In the genomic region with DNA sequence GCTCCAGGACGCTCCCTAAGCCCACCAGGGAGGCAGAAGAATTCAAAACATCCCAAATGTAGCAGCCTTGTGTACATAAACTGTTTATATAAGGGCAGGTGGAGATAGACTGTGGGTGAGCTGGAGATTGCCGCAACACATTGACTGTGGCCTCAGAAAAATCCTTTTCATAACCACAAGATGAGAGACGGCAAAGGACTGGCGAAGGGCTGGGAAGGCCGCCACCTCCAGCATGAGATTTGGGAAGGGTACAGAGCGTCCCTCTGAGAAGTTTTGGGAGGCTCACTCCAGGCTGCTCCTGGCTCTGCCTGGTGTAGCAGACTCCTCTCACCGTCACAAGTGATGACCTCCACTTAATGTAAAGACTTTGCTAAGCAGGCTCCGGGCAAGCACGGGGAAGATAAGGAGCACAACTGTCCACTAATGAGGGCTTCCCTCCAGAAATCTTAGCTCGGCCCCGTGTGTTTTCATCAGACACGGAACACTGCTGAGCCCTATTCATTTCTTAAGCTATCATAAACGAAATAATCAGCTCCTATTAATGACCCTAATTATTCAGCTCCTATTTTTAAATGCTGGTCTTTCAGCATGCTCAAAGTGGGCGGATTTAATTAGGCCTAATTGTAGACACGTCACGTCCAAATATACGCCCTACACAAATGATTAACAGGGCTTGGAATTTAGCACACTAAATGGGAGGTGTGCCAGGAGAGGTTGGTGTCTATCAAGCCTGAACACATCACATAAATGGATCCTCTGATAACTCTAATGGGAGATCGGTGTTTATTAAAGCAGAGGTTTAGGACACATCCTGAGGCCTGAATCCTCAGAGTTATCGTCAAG, we compare ENCODE assay signal across 11 mouse cellular contexts. TPM values are rescaled to one million over a fixed set of nuclear protein-coding genes. Genes with fewer than 3 reads are reported as not detected.
DNase-seq lines count a peak whose midpoint lies in the region; ATAC-seq and TF ChIP-seq lines count a peak whose summit lies in the region.
"Had no signal": no experiment of that assay in that cellular context is flagged by ENCODE, and none has a peak within 500 bp of the region (broad histone marks: within the 10 kb centered on the region; RNA-seq: fewer than 3 reads in every experiment).

No protein-coding gene starts in this region.

- intact Hi-C loops in gastrocnemius, postnatal 14 days (cut with DNase I; ENCODE audit: low total_unique reads): no loop called here

- TF ChIP-seq POLR2A in liver, adult 2 months (IDR thresholded peaks at IDR 0.05; ENCODE audit: extremely low read depth, insufficient read depth, low read length): no peak

- H3K4me3 ChIP-seq in liver, adult 2 months (ENCODE audit: insufficient read depth, low read depth, low read length): 0 out of 2 replicates have a peak overlapping the region, but pooled peaks have one; percentile 16
- H3K4me3 ChIP-seq in embryonic facial prominence, embryonic 13.5 days: no peak overlapping the region
- H3K4me3 ChIP-seq in limb, embryonic 15.5 days: no peak overlapping the region
- H3K4me3 ChIP-seq in heart, embryonic 12.5 days: no peak overlapping the region
- H3K4me3 ChIP-seq in hindbrain, embryonic 14.5 days (replicated peaks; ENCODE audit: low read length): no peak overlapping the region
- H3K4me3 ChIP-seq: heart, embryonic 13.5 days had no signal

- no peak for ATAC-seq in embryonic facial prominence, embryonic 13.5 days (ENCODE audit: insufficient number of reproducible peaks, insufficient read depth, low FRiP score, low TSS enrichment, low read depth)
- ATAC-seq in limb, embryonic 15.5 days (ENCODE audit: insufficient number of reproducible peaks, low FRiP score, low TSS enrichment, low read depth): no peak
- ATAC-seq in heart, embryonic 12.5 days (ENCODE audit: insufficient number of reproducible peaks, low FRiP score): no peak
- ATAC-seq in hindbrain, embryonic 14.5 days (ENCODE audit: low FRiP score): no peak
- ATAC-seq: hindbrain, postnatal 0 days had no signal

- peaks cover 8% of the 10 kb centered on the region; the same call in 1 of the 2 replicates for H3K4me1 ChIP-seq in liver, adult 2 months (ENCODE audit: control insufficient read depth, insufficient read depth, low read length)
- H3K4me1 ChIP-seq in embryonic facial prominence, embryonic 13.5 days: peaks cover 34% of the 10 kb centered on the region
- H3K4me1 ChIP-seq in limb, embryonic 15.5 days: 0 out of 2 replicates have a peak, but pooled peaks cover 3% of the 10 kb centered on the region
- peaks cover 27% of the 10 kb centered on the region for H3K4me1 ChIP-seq in heart, embryonic 12.5 days (replicated peaks)
- no peaks in the 10 kb centered on the region for H3K4me1 ChIP-seq in hindbrain, embryonic 14.5 days (replicated peaks; ENCODE audit: control insufficient read depth, insufficient read depth, low read length)

- H3K4me2 ChIP-seq in embryonic facial prominence, embryonic 13.5 days: no peak overlapping the region
- H3K4me2 ChIP-seq in limb, embryonic 15.5 days: no peak overlapping the region
- no peak overlapping the region for H3K4me2 ChIP-seq in heart, embryonic 12.5 days
- H3K4me2 ChIP-seq in hindbrain, embryonic 14.5 days (replicated peaks): no peak overlapping the region
- H3K4me2 ChIP-seq: heart, embryonic 13.5 days had no signal

- no peaks in the 10 kb centered on the region for H3K9me3 ChIP-seq in embryonic facial prominence, embryonic 13.5 days
- no peaks in the 10 kb centered on the region for H3K9me3 ChIP-seq in limb, embryonic 15.5 days
- H3K9me3 ChIP-seq in heart, embryonic 12.5 days (replicated peaks): no peaks in the 10 kb centered on the region
- H3K9me3 ChIP-seq in hindbrain, embryonic 14.5 days (ENCODE audit: control insufficient read depth, low read length): no peaks in the 10 kb centered on the region
- H3K9me3 ChIP-seq: heart, embryonic 13.5 days had no signal

- no peak for TF ChIP-seq CTCF in liver, adult 2 months (IDR thresholded peaks at IDR 0.05; ENCODE audit: low read depth, low read length)

- peak; percentile 83 for DNase-seq in liver, adult 2 months (ENCODE audit: extremely low read depth, low read depth, low spot score)
- DNase-seq in liver: no peak
- peak; percentile 72 for DNase-seq in gonadal fat pad, adult 2 months (ENCODE audit: low read depth)
- no peak for DNase-seq in hindbrain, embryonic 14.5 days (ENCODE audit: low spot score)
- DNase-seq in gastrocnemius, postnatal 14 days: no peak

- H3K27me3 ChIP-seq in liver, adult 2 months (ENCODE audit: control insufficient read depth, insufficient read depth, low read length): no peaks in the 10 kb centered on the region
- no peaks in the 10 kb centered on the region for H3K27me3 ChIP-seq in embryonic facial prominence, embryonic 13.5 days
- H3K27me3 ChIP-seq in limb, embryonic 15.5 days: no peaks in the 10 kb centered on the region
- H3K27me3 ChIP-seq in heart, embryonic 12.5 days (replicated peaks): no peaks in the 10 kb centered on the region
- H3K27me3 ChIP-seq in hindbrain, embryonic 14.5 days (ENCODE audit: control insufficient read depth, insufficient read depth, low read length): no peaks in the 10 kb centered on the region
- H3K27me3 ChIP-seq: CH12.LX; heart, embryonic 13.5 days had no signal

- WGBS in liver, adult 2 months: 27% methylated on average over 19 of the region's 19 CpGs
- WGBS in embryonic facial prominence, embryonic 13.5 days: 56% methylated on average over 19 of the region's 19 CpGs
- WGBS in limb, embryonic 15.5 days: 59% methylated on average over 19 of the region's 19 CpGs
- 49% methylated on average over 19 of the region's 19 CpGs for WGBS in heart, embryonic 12.5 days
- WGBS in hindbrain, embryonic 14.5 days: 56% methylated on average over 19 of the region's 19 CpGs

- peak overlapping the region; percentile 37 for H3K9ac ChIP-seq in liver, adult 2 months (ENCODE audit: low read depth, low read length)
- peak overlapping the region; percentile 44; the same call in 1 of the 2 replicates for H3K9ac ChIP-seq in embryonic facial prominence, embryonic 13.5 days
- no peak overlapping the region for H3K9ac ChIP-seq in limb, embryonic 15.5 days
- no peak overlapping the region for H3K9ac ChIP-seq in heart, embryonic 12.5 days
- H3K9ac ChIP-seq in hindbrain, embryonic 14.5 days: no peak overlapping the region
- H3K9ac ChIP-seq: heart, embryonic 13.5 days had no signal

- H3K27ac ChIP-seq in liver, adult 2 months (replicated peaks; ENCODE audit: insufficient read depth, low read depth, low read length): peak overlapping the region; percentile 35
- H3K27ac ChIP-seq in embryonic facial prominence, embryonic 13.5 days: no peak overlapping the region; the same call in 1 of the 2 replicates
- H3K27ac ChIP-seq in limb, embryonic 15.5 days: peak overlapping the region; percentile 43; the same call in 1 of the 2 replicates
- H3K27ac ChIP-seq in heart, embryonic 12.5 days (ENCODE audit: poor library complexity, severe bottlenecking): no peak overlapping the region
- H3K27ac ChIP-seq in hindbrain, embryonic 14.5 days: no peak overlapping the region
- H3K27ac ChIP-seq: heart, embryonic 13.5 days; hindbrain, postnatal 0 days had no signal

- no peaks in the 10 kb centered on the region for H3K36me3 ChIP-seq in liver, adult 2 months (ENCODE audit: control insufficient read depth, insufficient read depth, low read length)
- no peaks in the 10 kb centered on the region for H3K36me3 ChIP-seq in embryonic facial prominence, embryonic 13.5 days
- no peaks in the 10 kb centered on the region for H3K36me3 ChIP-seq in limb, embryonic 15.5 days
- no peaks in the 10 kb centered on the region for H3K36me3 ChIP-seq in heart, embryonic 12.5 days
- H3K36me3 ChIP-seq in hindbrain, embryonic 14.5 days (replicated peaks; ENCODE audit: control insufficient read depth, insufficient read depth): no peaks in the 10 kb centered on the region
- H3K36me3 ChIP-seq: heart, embryonic 13.5 days had no signal

- no peaks in the 10 kb centered on the region for H3K79me2 ChIP-seq in liver, adult 2 months (ENCODE audit: control insufficient read depth, insufficient read depth, low read length)

RNA-seq across cellular contexts. Expression of a gene that starts 33.5 kb away (rescaled TPM):
- total RNA-seq in liver, adult 2 months (2014; rRNA removed): 10.7 and 15.4 TPM in 2 replicates
- polyA plus RNA-seq in liver, adult 2 months (2012; rRNA removed): 14.6 TPM in 2 replicates
- polyA plus RNA-seq in embryonic facial prominence, embryonic 13.5 days (2015; fragmentation: Nextera tagmentation; extraction: Ambion mirVana): 74.7 and 87.7 TPM in 2 replicates
- polyA plus RNA-seq in gonadal fat pad, adult 2 months (2012; rRNA removed): 32.5 and 37.8 TPM in 2 replicates
- polyA plus RNA-seq in limb, embryonic 15.5 days (2015; fragmentation: Nextera tagmentation; extraction: Ambion mirVana): 103 and 109 TPM in 2 replicates
- 52.0 and 59.0 TPM in 2 replicates for polyA plus RNA-seq in heart, embryonic 12.5 days (2016; fragmentation: Nextera tagmentation; extraction: Ambion mirVana)
- polyA plus RNA-seq in hindbrain, embryonic 14.5 days (2014; fragmentation: Nextera tagmentation; extraction: Ambion mirVana): 20.6 and 23.7 TPM in 2 replicates
- total RNA-seq in gastrocnemius, postnatal 14 days (2021): 10 to 100 TPM; 46.1 to 52.9 TPM

Comparison
In these comparisons a context has a peak if more than half of its experiments do, and no peak if none do; other contexts are left out.
1. DNase-seq: peak in liver, adult 2 months (single experiment) and gonadal fat pad, adult 2 months (single experiment); none in liver (single experiment), hindbrain, embryonic 14.5 days (single experiment) and gastrocnemius, postnatal 14 days (single experiment).
2. H3K27ac ChIP-seq: peak in liver, adult 2 months (single experiment) and limb, embryonic 15.5 days (single experiment); none in embryonic facial prominence, embryonic 13.5 days (single experiment), heart, embryonic 12.5 days (single experiment) and hindbrain, embryonic 14.5 days (single experiment).
3. H3K9ac ChIP-seq: peak in liver, adult 2 months (single experiment) and embryonic facial prominence, embryonic 13.5 days (single experiment); none in limb, embryonic 15.5 days (single experiment), heart, embryonic 12.5 days (single experiment) and hindbrain, embryonic 14.5 days (single experiment).